Mouse (Mus musculus) cerebellum, adult 11-12 months (tissue): ENCODE results near the gene 1700018F24Rik.
A peak's percentile ranks its signal among the peaks of the same experiment; 100 is the strongest.

Experiments
- DNase-seq: peaks from one replicate; pipeline ENCODE4 v3.0.0; 2022

1700018F24Rik gene

DNA sequence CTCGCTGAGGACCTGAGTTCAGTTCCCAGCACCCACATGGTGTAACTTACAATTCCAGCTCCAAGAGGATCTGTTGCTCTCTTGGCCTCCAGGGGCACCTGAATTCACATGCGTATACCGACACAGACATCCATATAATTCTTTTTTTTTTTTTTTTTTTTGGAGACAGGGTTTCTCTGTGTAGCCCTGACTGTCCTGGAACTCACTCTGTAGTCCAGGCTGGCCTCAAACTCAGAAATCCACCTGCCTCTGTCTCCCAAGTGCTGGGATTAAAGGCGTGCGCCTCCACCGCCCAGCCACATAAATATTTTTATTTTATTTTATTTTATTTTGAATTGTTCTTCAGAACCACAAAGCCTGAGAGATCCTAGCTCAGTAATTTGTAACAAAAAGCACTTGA is 40.4 kb downstream of the 1700018F24Rik start:
- DNase-seq: peak; percentile 6

DNA sequence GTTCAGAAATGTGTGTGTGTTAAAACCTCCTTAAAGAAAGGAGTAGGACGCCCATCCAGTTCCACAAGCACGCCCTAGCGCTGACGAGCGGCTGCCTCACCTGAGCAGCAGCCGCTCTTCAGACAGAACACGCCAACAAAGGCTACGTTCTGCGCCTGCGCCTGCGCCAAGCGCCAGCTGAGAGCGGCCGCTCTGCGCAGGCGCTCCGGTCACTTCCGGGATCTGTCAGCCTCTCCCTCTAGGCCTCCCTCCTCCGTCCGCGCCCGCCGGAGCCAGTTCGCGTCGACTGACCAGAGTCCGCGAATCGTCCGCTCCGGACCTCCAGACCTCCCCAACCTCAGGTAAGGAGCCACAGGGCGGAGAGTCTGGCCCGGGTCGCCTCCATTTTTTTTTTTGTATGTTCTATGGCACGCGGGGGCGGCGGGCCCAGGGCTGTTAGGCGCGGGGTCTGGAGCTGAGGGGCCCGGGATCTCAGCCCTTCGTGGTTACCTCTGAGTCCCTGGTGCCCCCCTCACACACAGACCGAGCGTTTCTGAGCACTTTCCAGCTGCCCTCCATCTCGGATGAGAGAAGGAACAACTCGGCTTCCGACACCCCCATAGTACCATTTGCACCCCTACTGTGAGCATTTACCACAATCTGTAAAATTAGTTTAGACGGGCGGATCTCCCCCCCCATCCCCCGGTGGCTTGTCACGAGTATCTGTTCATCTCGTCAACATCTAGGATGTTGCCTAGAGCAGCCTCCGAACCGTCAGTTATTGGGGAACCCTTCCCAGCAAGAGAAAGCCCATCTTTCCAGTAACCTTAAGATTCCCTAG is 41.1 kb downstream of the 1700018F24Rik start, which contains the start of the genes Arpc1a and Kpna7:
Gene Arpc1a, plus strand, starts transcription at position 199 of the 820 bp plus-strand sequence.
Gene Kpna7, minus strand, starts transcription at position 399 of the 820 bp plus-strand sequence.
- DNase-seq: peak; percentile 95

DNA sequence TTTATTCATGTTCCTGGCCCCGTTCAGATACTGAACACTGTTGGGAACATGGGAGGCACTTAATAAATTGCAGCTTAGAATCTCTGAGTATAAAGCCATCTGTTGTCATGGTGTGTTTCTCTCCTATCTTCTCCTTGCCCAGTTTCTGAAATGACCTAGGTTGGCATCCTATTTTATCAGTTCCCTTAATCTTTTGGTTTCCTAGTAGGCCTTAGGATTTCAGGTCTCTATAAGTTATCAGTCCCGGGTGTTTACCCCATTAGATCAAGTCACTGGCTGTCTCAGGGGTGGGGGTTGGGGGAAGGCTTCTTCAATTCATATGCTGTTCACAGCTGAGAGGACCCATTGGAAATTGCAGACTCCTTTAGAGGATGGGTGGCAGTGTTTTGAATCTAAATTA is 42.0 kb downstream of the 1700018F24Rik start:
- no peak for DNase-seq

DNA sequence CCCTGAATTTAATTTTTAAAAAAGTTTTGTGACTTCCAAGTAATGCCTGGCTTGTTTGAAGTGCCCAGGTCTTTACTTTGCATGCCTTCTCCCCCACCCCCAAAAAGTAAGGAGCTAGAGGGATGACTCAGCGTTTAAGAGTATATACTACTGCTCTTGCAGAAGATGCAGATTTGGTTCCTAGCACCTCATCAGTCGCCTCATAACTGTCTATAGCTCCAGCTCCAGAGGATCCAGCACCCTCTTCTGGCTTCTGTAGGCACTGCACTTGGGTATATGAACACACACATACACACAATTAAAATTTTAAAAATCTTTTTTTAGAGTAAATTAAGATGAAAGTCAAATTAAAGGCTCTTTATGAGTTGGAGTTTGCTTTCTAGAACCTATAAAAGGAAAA is 45.4 kb downstream of the 1700018F24Rik start:
- no peak for DNase-seq

DNA sequence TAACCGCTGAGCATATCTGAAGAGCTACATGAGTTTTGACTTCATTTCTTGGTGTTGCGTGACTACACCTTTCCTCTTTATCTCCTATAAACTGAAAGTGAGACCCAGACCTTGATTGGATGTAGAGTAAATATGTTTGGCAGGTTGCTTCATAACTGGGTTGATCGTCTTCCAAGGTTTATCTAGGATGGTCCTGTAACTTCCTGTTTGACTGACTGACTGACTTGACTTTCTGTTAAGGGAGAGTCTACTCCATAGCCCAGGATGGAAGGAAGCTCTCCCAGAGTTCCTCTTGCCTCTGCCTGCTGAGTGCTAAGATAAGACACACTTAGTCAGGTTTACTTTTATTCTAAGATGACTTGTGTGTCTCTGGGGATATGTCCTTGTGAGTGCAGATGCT is 47.1 kb downstream of the 1700018F24Rik start:
- DNase-seq: no peak
